Mouse (Mus musculus) bone marrow macrophage, adult 2 months (primary cell): ENCODE measurements around the gene Gpc4. TPM values are rescaled to one million over a fixed set of nuclear protein-coding genes. Genes with fewer than 3 reads are reported as not detected.

Source experiments
- H3K27ac ChIP-seq: 2 replicates; pipeline ENCODE4 v1.5.1; 2012; ENCODE audit warnings: low read depth, low read length; ENCODE audit not compliant: insufficient read depth
- H3K4me1 ChIP-seq: 2 replicates; pipeline ENCODE4 v1.6.1; 2012; ENCODE audit warnings: low read length; ENCODE audit not compliant: control insufficient read depth, insufficient read depth
- H3K4me3 ChIP-seq: 2 replicates; pipeline ENCODE4 v1.5.1; 2012; ENCODE audit warnings: mild to moderate bottlenecking, low read length, moderate library complexity; ENCODE audit not compliant: insufficient read depth
- CTCF ChIP-seq: IDR thresholded peaks from 2 replicates; pipeline ENCODE4 v1.5.1; 2012; ENCODE audit warnings: low read depth, mild to moderate bottlenecking, low read length, moderate library complexity
- POLR2A ChIP-seq: IDR thresholded peaks from 2 replicates; pipeline ENCODE4 v1.6.1; 2012; ENCODE audit warnings: mild to moderate bottlenecking, low read depth, low read length, borderline replicate concordance
- polyA plus RNA-seq: library from polyadenylated mRNA; stranded (reverse); fragments of >200 nt; gene quantifications from 2 replicates; pipeline ENCODE4 v1.2.4, GENCODE M21; 2012; ENCODE audit not compliant: missing spikeins, insufficient read depth, insufficient read length

Gene Gpc4
- polyA plus RNA-seq, 1 experiment = 1.1 TPM

GRCm38 (mm10) chrX:52109663-52110062 is 55.4 kb downstream of the Gpc4 start:
- no peak overlapping the region for H3K4me3 ChIP-seq
- no peaks in the 10 kb centered on the region for H3K4me1 ChIP-seq
- TF ChIP-seq CTCF (no peak), POLR2A (no peak)
- no peak overlapping the region for H3K27ac ChIP-seq

DNA sequence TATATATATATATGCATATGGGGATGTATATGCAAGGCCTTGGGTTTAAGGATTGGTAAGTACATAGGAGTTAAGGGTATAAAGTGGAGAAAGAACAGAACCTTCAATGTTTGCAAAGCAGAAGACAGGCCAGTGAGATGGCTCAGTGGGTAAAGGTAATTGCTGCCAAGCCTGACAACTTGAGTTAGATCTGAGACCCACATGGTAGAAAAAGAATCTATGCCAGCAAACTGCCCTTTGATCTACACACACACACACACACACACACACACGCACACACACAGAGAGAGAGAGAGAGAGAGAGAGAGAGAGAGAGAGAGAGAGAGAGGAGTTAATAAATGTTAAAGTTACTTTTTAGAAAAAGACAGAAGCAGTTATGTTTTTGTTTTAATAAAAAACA is 56.1 kb downstream of the Gpc4 start:
- Histone ChIP-seq H3K27ac (no peak overlapping the region), H3K4me3 (no peak overlapping the region), H3K4me1 (no peaks in the 10 kb centered on the region)
- no peak for TF ChIP-seq POLR2A
- no peak for TF ChIP-seq CTCF

DNA sequence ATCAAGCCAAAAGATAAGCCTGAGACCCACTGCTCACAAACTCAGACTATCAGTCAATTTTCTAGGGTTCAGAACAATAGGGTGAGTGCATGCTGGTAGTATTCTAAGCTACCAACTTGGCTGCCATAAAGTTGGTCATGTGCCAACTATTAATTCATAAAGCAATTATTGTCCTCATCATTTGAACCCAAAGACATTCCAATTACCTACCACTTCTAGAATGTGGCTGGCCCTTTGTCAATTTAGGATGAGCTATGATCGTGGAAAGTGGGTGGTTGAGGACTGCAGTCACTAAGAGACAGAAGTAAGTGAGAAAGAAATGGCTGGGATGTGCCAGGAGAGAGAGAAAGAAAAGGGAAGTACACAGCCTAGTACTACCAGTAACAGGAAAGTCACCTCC is 61.3 kb downstream of the Gpc4 start:
- no peak overlapping the region for H3K27ac ChIP-seq
- no peak overlapping the region for H3K4me3 ChIP-seq
- H3K4me1 ChIP-seq = no peaks in the 10 kb centered on the region
- no peak for TF ChIP-seq CTCF
- TF ChIP-seq POLR2A = no peak

GRCm38 (mm10) chrX:52101940-52102339 is 63.1 kb downstream of the Gpc4 start:
- TF ChIP-seq POLR2A (no peak), CTCF (no peak)
- H3K27ac ChIP-seq = no peak overlapping the region
- H3K4me3 ChIP-seq = no peak overlapping the region
- no peaks in the 10 kb centered on the region for H3K4me1 ChIP-seq

DNA sequence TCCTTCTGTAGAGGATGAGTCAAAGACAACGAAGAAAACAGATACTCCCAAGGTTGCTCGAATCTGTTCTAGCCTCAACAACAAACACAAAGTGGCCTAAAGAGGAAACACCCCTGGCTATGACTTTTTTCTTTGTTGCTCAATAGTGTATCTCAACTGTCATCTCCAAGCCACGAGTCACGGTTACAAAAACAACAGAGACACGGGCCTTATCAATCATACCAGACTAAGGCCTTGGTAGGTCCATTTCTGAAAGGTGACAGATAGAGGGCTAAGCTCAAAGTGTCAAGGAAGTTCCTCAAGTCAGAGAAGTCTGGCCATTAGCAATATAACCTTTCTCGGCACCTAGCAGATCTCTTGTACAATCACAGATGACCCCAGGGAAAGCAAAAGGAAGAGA is 63.6 kb downstream of the Gpc4 start:
- Histone ChIP-seq H3K4me1 (no peaks in the 10 kb centered on the region), H3K27ac (no peak overlapping the region), H3K4me3 (no peak overlapping the region)
- TF ChIP-seq CTCF = no peak
- no peak for TF ChIP-seq POLR2A

- TF ChIP-seq POLR2A = no peak
- no peak for TF ChIP-seq CTCF
- Histone ChIP-seq H3K27ac (no peak overlapping the region), H3K4me3 (no peak overlapping the region), H3K4me1 (no peaks in the 10 kb centered on the region)
Measured at GRCm38 (mm10) chrX:52087726-52088348, 77.2 kb downstream of the Gpc4 start.

GRCm38 (mm10) chrX:52086885-52087573 is 78.0 kb downstream of the Gpc4 start:
- Histone ChIP-seq H3K4me1 (no peaks in the 10 kb centered on the region), H3K27ac (no peak overlapping the region), H3K4me3 (no peak overlapping the region)
- TF ChIP-seq CTCF (no peak), POLR2A (no peak)

DNA sequence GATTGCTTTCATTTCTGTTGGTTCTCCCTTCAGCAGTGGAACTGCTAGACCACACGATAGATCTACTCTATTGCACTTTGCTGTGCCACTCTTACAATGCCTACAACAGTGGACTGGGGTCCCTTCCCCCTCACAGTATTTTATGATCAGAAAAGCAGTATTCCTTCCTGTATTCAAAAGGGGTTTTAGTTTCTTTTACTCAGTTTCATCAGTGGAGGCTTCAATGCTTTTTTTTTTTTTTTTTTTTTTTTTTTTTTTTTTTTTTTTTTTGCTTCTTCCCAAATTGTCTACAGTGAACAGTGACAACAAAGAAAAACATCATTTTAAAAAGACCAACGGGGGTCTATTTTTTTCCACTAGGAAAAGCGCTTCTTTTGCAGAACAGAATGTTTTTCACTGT is 81.5 kb downstream of the Gpc4 start:
- TF ChIP-seq POLR2A = no peak
- TF ChIP-seq CTCF = no peak
- Histone ChIP-seq H3K4me3 (no peak overlapping the region), H3K4me1 (no peaks in the 10 kb centered on the region), H3K27ac (no peak overlapping the region)

DNA sequence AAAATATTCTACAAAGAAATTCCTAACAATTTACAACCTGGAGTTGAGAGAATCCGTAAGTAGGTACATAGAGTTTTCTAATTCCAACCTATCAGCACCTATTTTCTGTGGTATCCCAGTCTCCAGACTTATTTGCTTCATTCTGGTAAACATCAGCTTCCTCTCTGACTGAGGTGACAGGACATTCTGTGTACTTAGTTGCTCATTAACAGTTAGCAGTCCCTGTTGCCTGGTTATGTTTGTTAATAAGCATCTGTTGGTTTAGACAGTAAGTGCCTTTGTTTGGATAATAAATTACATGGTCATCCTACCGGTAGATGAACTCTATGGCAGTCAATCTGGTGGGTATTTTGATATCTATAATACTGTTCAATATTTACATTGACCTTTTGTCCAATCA is 92.6 kb downstream of the Gpc4 start:
- Histone ChIP-seq H3K27ac (no peak overlapping the region), H3K4me1 (no peaks in the 10 kb centered on the region), H3K4me3 (no peak overlapping the region)
- no peak for TF ChIP-seq CTCF
- TF ChIP-seq POLR2A = no peak

- no peak for TF ChIP-seq CTCF
- H3K4me1 ChIP-seq = no peaks in the 10 kb centered on the region
- no peak overlapping the region for H3K27ac ChIP-seq
- H3K4me3 ChIP-seq = no peak overlapping the region
Measured at GRCm38 (mm10) chrX:52053416-52053815, 111.6 kb downstream of the Gpc4 start.

DNA sequence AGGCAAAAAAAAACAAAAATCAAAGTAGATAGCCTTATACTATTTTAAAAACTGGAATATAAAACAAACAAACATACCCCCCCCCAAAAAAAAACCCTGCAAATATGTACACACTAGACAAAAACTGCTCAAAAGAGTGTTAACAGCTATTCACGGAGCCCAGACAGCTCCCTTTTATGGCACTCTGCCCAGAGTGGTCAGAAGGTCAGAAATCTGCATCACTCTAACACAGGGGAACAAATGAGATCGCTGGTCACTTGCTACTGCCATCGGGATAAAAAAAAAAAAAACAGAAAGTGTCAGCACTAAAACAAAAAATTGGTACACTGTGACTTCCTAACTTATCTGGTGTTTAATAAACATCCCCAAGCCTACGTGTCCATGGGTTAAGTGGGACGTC is 113.0 kb downstream of the Gpc4 start:
- no peak overlapping the region for H3K4me3 ChIP-seq
- H3K27ac ChIP-seq = no peak overlapping the region
- no peak for TF ChIP-seq CTCF
- no peak for TF ChIP-seq POLR2A
- H3K4me1 ChIP-seq = no peaks in the 10 kb centered on the region
